Mouse (Mus musculus) hindbrain, postnatal 0 days (tissue): ENCODE data around the gene Gtdc1. TPM values are rescaled to one million over a fixed set of nuclear protein-coding genes. Genes with fewer than 3 reads are reported as not detected.

ENCODE experiments used
- ATAC-seq: fragments of 200-750 bp; cut with Nextera tagmentation; 2 replicates; pipeline ENCODE4 v1.8.0; 2017; ENCODE audit warnings: mild to moderate bottlenecking, moderate TSS enrichment, moderate library complexity
- DNase-seq: peaks from one replicate; pipeline ENCODE4 v3.0.0-alpha.2; 2015; ENCODE audit warnings: low spot score
- H3K27ac ChIP-seq: fragments of 300-500 bp; sonication (generic); 2 replicates; pipeline ENCODE4 v1.5.1; 2014; ENCODE audit warnings: mild to moderate bottlenecking
- H3K27me3 ChIP-seq: fragments of 300-500 bp; sonication (generic); 2 replicates; pipeline ENCODE4 v1.6.1; 2014; ENCODE audit warnings: low read length, mixed read lengths; ENCODE audit not compliant: insufficient read depth
- H3K36me3 ChIP-seq: fragments of 300-500 bp; sonication (generic); 2 replicates; pipeline ENCODE4 v1.6.1; 2014; ENCODE audit warnings: low read length, mixed read lengths; ENCODE audit not compliant: insufficient read depth
- H3K4me1 ChIP-seq: fragments of 300-500 bp; sonication (generic); 2 replicates; pipeline ENCODE4 v1.6.1; 2014; ENCODE audit warnings: antibody characterized with exemption, low read length, mixed read lengths; ENCODE audit not compliant: insufficient read depth
- H3K4me2 ChIP-seq: fragments of 300-500 bp; sonication (generic); 2 replicates; pipeline ENCODE4 v1.6.1; 2014; ENCODE audit warnings: low read depth, mild to moderate bottlenecking, low read length, moderate library complexity, mixed read lengths
- H3K4me3 ChIP-seq: fragments of 300-500 bp; sonication (generic); 2 replicates; pipeline ENCODE4 v1.5.1; 2014; ENCODE audit warnings: low read length
- H3K9ac ChIP-seq: fragments of 300-500 bp; sonication (generic); replicated peaks from 2 replicates; pipeline ENCODE4 v1.6.1; 2014; ENCODE audit warnings: mild to moderate bottlenecking, low read length, moderate library complexity, mixed read lengths
- H3K9me3 ChIP-seq: fragments of 300-500 bp; sonication (generic); 2 replicates; pipeline ENCODE4 v1.6.1; 2016; ENCODE audit warnings: low read length, mixed read lengths
- CTCF ChIP-seq: IDR thresholded peaks from 2 replicates; pipeline ENCODE4 v1.5.1; 2016; ENCODE audit warnings: antibody characterized with exemption, control low read depth, low read depth
- WGBS: fragments of 180-500 bp; shearing (Covaris S2); extraction: QIAGEN DNeasy Blood & Tissue Kit; methylation state at CpG from one replicate; pipeline ENCODE4 v1.1.7; 2014; 5-methylcytosine and 5-hydroxymethylcytosine counted together
- polyA plus RNA-seq: library from polyadenylated mRNA; unstranded; fragments of >200 nt; fragmentation: Nextera tagmentation; extraction: Ambion mirVana; gene quantifications from 2 replicates; pipeline ENCODE4 v1.2.1, GENCODE M21; 2015
- total RNA-seq: library from RNA; depleted of rRNA; stranded (reverse); fragments of >200 nt; gene quantifications from 2 replicates; pipeline ENCODE4 v1.2.3, GENCODE M21; 2014; rRNA removed

The Gtdc1 gene
- total and polyA plus RNA-seq, 2 experiments from 2014 or later: 25.8 to 40.6 TPM

DNA sequence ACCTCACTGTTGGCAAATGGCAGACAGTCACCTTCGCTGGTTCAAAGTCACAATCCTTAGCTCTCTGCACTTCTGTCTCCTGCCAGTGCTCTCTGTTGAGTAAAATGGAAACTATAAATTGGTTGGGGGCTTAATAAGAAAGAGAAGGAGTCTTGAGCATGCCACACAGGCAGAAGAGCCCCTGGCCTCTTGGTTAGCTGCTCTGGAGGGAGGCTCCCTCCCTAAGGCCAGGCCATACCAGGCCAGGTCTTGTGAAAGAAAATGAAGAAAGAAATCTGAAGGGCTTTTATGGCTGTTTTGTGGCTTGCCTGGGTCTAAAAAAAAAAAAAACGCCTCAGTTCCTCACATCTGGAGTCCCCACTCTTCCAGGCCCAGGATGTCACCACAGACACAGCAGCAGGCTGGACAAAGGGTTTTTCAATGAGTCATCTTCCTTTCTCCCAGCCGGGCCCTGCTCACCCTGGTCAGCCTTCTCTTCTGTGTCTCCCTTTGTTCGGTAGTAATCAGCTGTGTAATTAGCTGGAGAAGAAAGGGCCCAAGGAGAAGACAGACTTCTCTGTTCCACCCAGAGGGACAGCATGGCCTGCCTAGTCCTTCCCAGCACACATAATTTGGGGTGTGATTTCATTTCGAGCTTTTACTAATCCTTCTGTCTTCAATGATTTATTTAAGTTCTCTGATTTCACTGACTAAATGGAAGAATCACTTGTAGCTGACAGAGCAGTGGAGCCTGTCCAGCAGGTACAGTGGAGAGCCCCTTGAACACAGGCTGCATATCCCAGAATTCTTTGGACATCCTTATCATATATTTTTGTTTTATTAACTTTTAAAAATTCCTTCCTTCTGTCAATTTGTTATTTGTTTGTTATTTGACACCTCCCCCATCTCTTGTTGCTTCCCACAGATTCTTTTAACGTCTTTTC, 401.1 kb downstream of the Gtdc1 start:
- H3K9ac ChIP-seq: no peak overlapping the region
- no peaks in the 10 kb centered on the region for H3K9me3 ChIP-seq
- H3K27ac ChIP-seq: no peak overlapping the region
- no peaks in the 10 kb centered on the region for H3K4me1 ChIP-seq
- H3K4me2 ChIP-seq: no peak overlapping the region
- ATAC-seq (peak; percentile 86), DNase-seq (peak; percentile 30)
- no peaks in the 10 kb centered on the region for H3K36me3 ChIP-seq
- H3K27me3 ChIP-seq: no peaks in the 10 kb centered on the region
- 27% methylated on average over 6 of the region's 6 CpGs for WGBS
- TF ChIP-seq CTCF: no peak
- H3K4me3 ChIP-seq: no peak overlapping the region

DNA sequence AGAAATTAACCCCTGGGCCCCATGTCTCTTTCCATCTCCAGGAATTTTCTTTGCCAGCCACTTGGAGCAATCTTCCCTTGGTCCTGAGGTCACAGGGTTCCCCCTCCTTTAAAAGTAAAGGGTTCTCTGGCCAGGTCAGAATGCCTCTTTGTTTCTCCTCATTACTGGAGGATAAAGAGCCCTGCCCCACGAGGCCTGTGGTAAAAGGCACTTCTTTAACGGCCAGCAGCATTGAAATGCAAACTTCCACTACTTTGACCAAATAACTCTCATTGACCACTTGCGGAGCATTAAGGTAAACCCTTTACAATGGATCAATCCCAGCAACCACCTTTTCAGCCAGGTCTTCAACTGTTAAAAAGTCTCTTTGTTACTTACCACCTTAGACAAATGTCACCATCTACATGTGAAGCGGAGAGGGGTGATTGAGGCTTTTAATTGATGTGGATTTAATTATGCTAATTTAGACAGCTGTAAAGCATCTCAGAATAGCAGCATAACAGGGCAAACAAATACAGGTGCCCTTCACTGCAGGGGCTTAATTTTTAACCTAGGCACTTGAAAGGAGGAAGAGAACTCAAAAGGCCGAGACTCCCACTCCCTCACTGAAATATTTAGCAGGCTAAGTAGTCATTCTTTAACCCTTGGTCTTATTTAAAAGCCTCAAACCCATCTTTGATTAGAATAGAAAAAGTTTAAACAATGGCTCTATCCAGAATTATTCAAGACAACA, 402.1 kb downstream of the Gtdc1 start:
- WGBS: 48% methylated on average over 5 of the region's 5 CpGs
- H3K4me2 ChIP-seq: no peak overlapping the region
- no peaks in the 10 kb centered on the region for H3K36me3 ChIP-seq
- ATAC-seq (no peak), DNase-seq (no peak)
- no peak overlapping the region for H3K9ac ChIP-seq
- H3K4me1 ChIP-seq: no peaks in the 10 kb centered on the region
- no peak overlapping the region for H3K4me3 ChIP-seq
- no peaks in the 10 kb centered on the region for H3K9me3 ChIP-seq
- no peak for TF ChIP-seq CTCF
- no peak overlapping the region for H3K27ac ChIP-seq
- no peaks in the 10 kb centered on the region for H3K27me3 ChIP-seq

DNA sequence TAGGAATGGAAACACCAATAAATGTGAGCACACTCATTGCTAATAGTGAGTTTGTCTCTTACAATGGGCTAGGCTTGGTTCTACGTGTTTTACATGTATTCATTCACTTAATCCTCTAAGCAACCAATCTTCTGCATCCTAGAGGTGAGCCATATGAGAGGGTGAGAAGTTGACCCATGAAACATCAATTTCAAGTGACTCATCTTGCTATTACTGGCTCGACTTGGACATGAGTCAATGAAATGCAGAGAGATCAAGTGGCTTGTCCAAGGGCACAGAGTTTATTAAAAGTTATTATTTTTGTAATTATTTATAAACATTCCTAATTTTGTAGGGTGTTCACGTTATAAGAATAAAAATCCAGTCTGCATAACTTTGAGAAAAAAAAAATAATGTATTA, 408.2 kb downstream of the Gtdc1 start:
- Histone ChIP-seq H3K9ac (no peak overlapping the region), H3K27me3 (no peaks in the 10 kb centered on the region), H3K4me3 (no peak overlapping the region), H3K27ac (no peak overlapping the region), H3K4me1 (0 out of 2 replicates have a peak, but pooled peaks cover 3% of the 10 kb centered on the region), H3K36me3 (no peaks in the 10 kb centered on the region), H3K4me2 (no peak overlapping the region), H3K9me3 (no peaks in the 10 kb centered on the region)
- no peak for TF ChIP-seq CTCF
- ATAC-seq: no peak
- DNase-seq: no peak
- WGBS: 85% methylated on average over 3 of the region's 3 CpGs

DNA sequence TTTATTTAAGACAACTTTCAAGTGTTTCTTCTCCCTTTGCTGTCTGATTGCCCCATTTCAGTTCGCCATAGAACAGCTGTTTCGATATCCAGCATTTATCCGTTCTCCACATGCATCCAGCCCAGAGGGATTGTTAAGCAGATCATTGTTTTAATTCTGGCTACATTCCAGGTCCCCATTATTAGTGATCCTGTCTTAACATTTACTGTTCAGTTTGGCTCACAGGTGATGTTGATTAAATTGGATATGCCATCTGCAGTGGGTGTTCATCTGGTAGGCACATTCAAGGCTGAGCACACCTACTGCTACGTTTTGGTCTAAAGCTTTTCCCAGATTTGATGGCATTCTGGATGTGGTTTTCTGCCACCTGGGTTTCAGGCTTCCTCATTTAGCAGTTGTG, 409.4 kb downstream of the Gtdc1 start:
- Histone ChIP-seq H3K36me3 (no peaks in the 10 kb centered on the region), H3K27ac (no peak overlapping the region), H3K9me3 (no peaks in the 10 kb centered on the region), H3K4me3 (no peak overlapping the region), H3K4me2 (no peak overlapping the region), H3K4me1 (0 out of 2 replicates have a peak, but pooled peaks cover 3% of the 10 kb centered on the region), H3K9ac (no peak overlapping the region), H3K27me3 (no peaks in the 10 kb centered on the region)
- WGBS: 42% methylated on average over 4 of the region's 4 CpGs
- DNase-seq (peak; percentile 42), ATAC-seq (no peak)
- TF ChIP-seq CTCF: no peak

Other genes starting within 250 kb of the Gtdc1 start
- 47.7 and 52.0 TPM in 2 replicates for gene Zeb2, start 189.7 kb upstream of the Gtdc1 start, total RNA-seq
- gene Zeb2, start 189.7 kb upstream of the Gtdc1 start, polyA plus RNA-seq: 21.4 and 21.9 TPM in 2 replicates